17 mouse cellular contexts compared by ENCODE assay signal in genomic region chr9:121826356-121826755, GRCm38 (mm10). TPM values are rescaled to one million over a fixed set of nuclear protein-coding genes. Genes with fewer than 3 reads are reported as not detected.
"Had no signal": no experiment of that assay in that cellular context is flagged by ENCODE, and none has a peak within 500 bp of the region (broad histone marks: within the 10 kb centered on the region; RNA-seq: fewer than 3 reads in every experiment).

No protein-coding gene starts in this region.

- H3K9me3 ChIP-seq: limb, embryonic 12.5 days; limb, embryonic 15.5 days; midbrain, embryonic 13.5 days had no signal

- H3K4me2 ChIP-seq: limb, embryonic 12.5 days; limb, embryonic 15.5 days; liver, embryonic 11.5 days; lung, embryonic 14.5 days; midbrain, embryonic 13.5 days had no signal

- DNase-seq: kidney, adult 2 months; kidney, postnatal 25 days; liver, postnatal 0 days; lung, embryonic 14.5 days; thymus, postnatal 25 days had no signal

- H3K27ac ChIP-seq: kidney, postnatal 0 days; limb, embryonic 12.5 days; limb, embryonic 15.5 days; liver, embryonic 14.5 days; macrophage; midbrain, embryonic 13.5 days; stomach, postnatal 0 days had no signal

- H3K9ac ChIP-seq: limb, embryonic 12.5 days; limb, embryonic 15.5 days; liver, embryonic 14.5 days; liver, postnatal 0 days; lung, embryonic 14.5 days; midbrain, embryonic 13.5 days had no signal

- ATAC-seq: intestine, postnatal 0 days; liver, postnatal 0 days; lung, postnatal 0 days; midbrain, embryonic 13.5 days had no signal

- H3K27me3 ChIP-seq: limb, embryonic 12.5 days; limb, embryonic 15.5 days; midbrain, embryonic 13.5 days had no signal

- H3K4me1 ChIP-seq: limb, embryonic 12.5 days had no signal

- H3K4me3 ChIP-seq: limb, embryonic 12.5 days; limb, embryonic 15.5 days; midbrain, embryonic 13.5 days had no signal

- H3K36me3 ChIP-seq: limb, embryonic 12.5 days; limb, embryonic 15.5 days; midbrain, embryonic 13.5 days had no signal

RNA-seq across cellular contexts. Expression of gene Ccdc13, which starts 12.9 kb away (rescaled TPM):
- total RNA-seq: megakaryocyte, adult 5-6 weeks had no signal
- polyA plus RNA-seq: liver, embryonic 14.5 days; liver, postnatal 0 days; macrophage had no signal

RNA-seq across cellular contexts. Expression of gene Hhatl, which starts 34.0 kb away (rescaled TPM):
- total RNA-seq: megakaryocyte, adult 5-6 weeks had no signal
- polyA plus RNA-seq: kidney, embryonic 14.5 days; liver, embryonic 11.5 days; liver, embryonic 14.5 days; liver, postnatal 0 days; macrophage had no signal

RNA-seq across cellular contexts. Expression of gene Klhl40, which starts 48.9 kb away (rescaled TPM):
- total RNA-seq: megakaryocyte, adult 5-6 weeks had no signal
- polyA plus RNA-seq: kidney, postnatal 0 days; liver, embryonic 11.5 days; liver, embryonic 14.5 days; macrophage had no signal
